Mouse (Mus musculus): ENCODE results near the gene Lama5.

- TF ChIP-seq CTCF (IDR thresholded peaks at IDR 0.05; ENCODE audit: control insufficient read depth, insufficient read depth, insufficient read length): no peak
- no peak for TF ChIP-seq MAX (IDR thresholded peaks at IDR 0.05)
- TF ChIP-seq MYOG (IDR thresholded peaks at IDR 0.05; ENCODE audit: control insufficient read depth, extremely low read depth, insufficient read length): no peak
- no peak for TF ChIP-seq USF1 (IDR thresholded peaks at IDR 0.05; ENCODE audit: low read depth)
- no peak for TF ChIP-seq CEBPB (IDR thresholded peaks at IDR 0.05; ENCODE audit: low read depth)
- no peak for TF ChIP-seq MYOD1 (IDR thresholded peaks at IDR 0.05; ENCODE audit: control insufficient read depth, insufficient read length, low read depth)
These were observed 10.1 kb upstream of the Lama5 start for GRCm38 (mm10) chr2:180235788-180236187.

Measured in C2C12 (cell line).